Mouse (Mus musculus) heart, embryonic 10.5 days (tissue): ENCODE results near the gene Gm17324. TPM values are rescaled to one million over a fixed set of nuclear protein-coding genes. Genes with fewer than 3 reads are reported as not detected.
"Not testable (repeated sequence)": the region's sequence is repeated elsewhere in the genome, so short reads cannot be mapped to it uniquely, and the experiment has no call there.

Experiments used
- DNase-seq: peaks from one replicate; pipeline ENCODE4 v3.0.0-alpha.2; 2017; ENCODE audit warnings: low spot score
- H3K27ac ChIP-seq: fragments of 300-500 bp; sonication (generic); 2 replicates; pipeline ENCODE4 v1.5.1; 2016; ENCODE audit warnings: mild to moderate bottlenecking
- H3K27me3 ChIP-seq: fragments of 300-500 bp; sonication (generic); 2 replicates; pipeline ENCODE4 v1.6.1; 2016; ENCODE audit warnings: mild to moderate bottlenecking; ENCODE audit not compliant: poor library complexity, insufficient read depth, severe bottlenecking
- H3K36me3 ChIP-seq: fragments of 300-500 bp; sonication (generic); 2 replicates; pipeline ENCODE4 v1.6.1; 2016; ENCODE audit warnings: mild to moderate bottlenecking, moderate library complexity
- H3K4me1 ChIP-seq: fragments of 300-500 bp; sonication (generic); 2 replicates; pipeline ENCODE4 v1.6.1; 2016; ENCODE audit warnings: mild to moderate bottlenecking
- H3K4me3 ChIP-seq: fragments of 300-500 bp; sonication (generic); 2 replicates; pipeline ENCODE4 v1.5.1; 2016; ENCODE audit warnings: mild to moderate bottlenecking, moderate library complexity
- H3K9me3 ChIP-seq: fragments of 300-500 bp; sonication (generic); 2 replicates; pipeline ENCODE4 v1.6.1; 2016; ENCODE audit warnings: mild to moderate bottlenecking, moderate library complexity
- WGBS: fragments of 180-500 bp; shearing (Covaris S2); methylation state at CpG from one replicate; pipeline ENCODE4 v1.1.7; 2016; 5-methylcytosine and 5-hydroxymethylcytosine counted together
- polyA plus RNA-seq: library from polyadenylated mRNA; unstranded; fragments of >200 nt; fragmentation: Nextera tagmentation; extraction: Ambion mirVana; gene quantifications from 2 replicates; pipeline ENCODE4 v1.2.1, GENCODE M21; 2016

The Gm17324 gene
- polyA plus RNA-seq: 0.89 and 1.1 TPM in 2 replicates

GRCm38 (mm10) chr9:78447973-78448873 is at the start of gene Gm17324, which contains the start of gene Mto1:
Gene Gm17324 (minus strand): TSS chr9:78448786.
Gene Mto1 (plus strand): TSS chr9:78448208.
- peak within 1 kb of the TSS; percentile 100 for H3K4me3 ChIP-seq
- H3K27ac ChIP-seq: peak within 1 kb of the TSS; percentile 98
- H3K27me3 ChIP-seq: peaks cover 37% of the 10 kb centered on the region
- no peaks in the 10 kb centered on the region for H3K9me3 ChIP-seq
- DNase-seq: peak; percentile 96
- H3K4me1 ChIP-seq: peaks cover 9% of the 10 kb centered on the region
- under 1% methylated on average over 96 of the region's 96 CpGs for WGBS
- peaks cover 27% of the 10 kb centered on the region for H3K36me3 ChIP-seq

- no peaks in the 10 kb centered on the region for H3K36me3 ChIP-seq
- H3K4me1 ChIP-seq: peaks cover 10% of the 10 kb centered on the region
- H3K4me3 ChIP-seq: no peak overlapping the region
- H3K9me3 ChIP-seq: no peaks in the 10 kb centered on the region
- no peaks in the 10 kb centered on the region for H3K27me3 ChIP-seq
- WGBS: 87% methylated on average over 7 of the region's 7 CpGs
- DNase-seq: no peak
- no peak overlapping the region for H3K27ac ChIP-seq
Measured at GRCm38 (mm10) chr9:78493171-78493570, 44.6 kb upstream of the Gm17324 start.

GRCm38 (mm10) chr9:78492254-78492653 is 43.7 kb upstream of the Gm17324 start:
- Histone ChIP-seq H3K36me3 (no peaks in the 10 kb centered on the region), H3K4me1 (peaks cover 10% of the 10 kb centered on the region), H3K27ac (no peak overlapping the region), H3K27me3 (no peaks in the 10 kb centered on the region), H3K9me3 (no peaks in the 10 kb centered on the region), H3K4me3 (no peak overlapping the region)
- DNase-seq: no peak
- 87% methylated on average over 3 of the region's 3 CpGs for WGBS

GRCm38 (mm10) chr9:78491169-78491568 is 42.6 kb upstream of the Gm17324 start:
- Histone ChIP-seq H3K4me1 (peaks cover 10% of the 10 kb centered on the region), H3K27ac (no peak overlapping the region), H3K9me3 (no peaks in the 10 kb centered on the region), H3K4me3 (no peak overlapping the region), H3K36me3 (no peaks in the 10 kb centered on the region), H3K27me3 (no peaks in the 10 kb centered on the region)
- no peak for DNase-seq
- WGBS: 71% methylated on average over 3 of the region's 3 CpGs

- peak within 1 kb of the TSS; percentile 89 for H3K27ac ChIP-seq
- WGBS: 2% methylated on average over 20 of the region's 20 CpGs
Measured at GRCm38 (mm10) chr9:78488890-78489420, 40.4 kb upstream of the Gm17324 start, which contains the start of gene Eef1a1. Gene Eef1a1 (minus strand): TSS chr9:78489151.

GRCm38 (mm10) chr9:78488021-78488420 is 39.4 kb upstream of the Gm17324 start:
- not testable (repeated sequence) for H3K9me3 ChIP-seq, H3K27me3 ChIP-seq, H3K36me3 ChIP-seq, DNase-seq, H3K4me3 ChIP-seq, H3K27ac ChIP-seq
- WGBS: 92% methylated on average over 5 of the region's 5 CpGs
- H3K4me1 ChIP-seq: peaks cover 10% of the 10 kb centered on the region

More at GRCm38 (mm10) chr9:78488890-78489420, 40.4 kb upstream of the Gm17324 start, which contains the start of gene Eef1a1:
- H3K4me1 ChIP-seq: peaks cover 10% of the 10 kb centered on the region
- H3K4me3 ChIP-seq: peak within 1 kb of the TSS; percentile 59
- no peaks in the 10 kb centered on the region for H3K27me3 ChIP-seq
- H3K9me3 ChIP-seq: no peaks in the 10 kb centered on the region
- no peak for DNase-seq
- H3K36me3 ChIP-seq: no peaks in the 10 kb centered on the region

- Histone ChIP-seq H3K9me3 (no peaks in the 10 kb centered on the region), H3K4me3 (no peak overlapping the region), H3K27me3 (no peaks in the 10 kb centered on the region), H3K36me3 (peaks cover 8% of the 10 kb centered on the region), H3K27ac (no peak overlapping the region), H3K4me1 (peaks cover 16% of the 10 kb centered on the region)
- DNase-seq: no peak
- WGBS: 81% methylated on average over 3 of the region's 3 CpGs
Measured at GRCm38 (mm10) chr9:78484660-78485059, 36.1 kb upstream of the Gm17324 start.

- Histone ChIP-seq H3K4me1 (peaks cover 9% of the 10 kb centered on the region; the same call in 1 of the 2 replicates), H3K36me3 (peaks cover 26% of the 10 kb centered on the region), H3K27me3 (no peaks in the 10 kb centered on the region), H3K27ac (peak overlapping the region; percentile 99), H3K4me3 (peak overlapping the region; percentile 87), H3K9me3 (no peaks in the 10 kb centered on the region)
- WGBS: 15% methylated on average over 3 of the region's 3 CpGs
- no peak for DNase-seq
Measured at GRCm38 (mm10) chr9:78482386-78482785, 33.8 kb upstream of the Gm17324 start.

GRCm38 (mm10) chr9:78481423-78482331 is 33.1 kb upstream of the Gm17324 start:
- peak; percentile 99 for DNase-seq
- Histone ChIP-seq H3K9me3 (no peaks in the 10 kb centered on the region), H3K4me1 (peaks cover 9% of the 10 kb centered on the region; the same call in 1 of the 2 replicates), H3K36me3 (peaks cover 33% of the 10 kb centered on the region), H3K4me3 (peak overlapping the region; percentile 87), H3K27me3 (no peaks in the 10 kb centered on the region), H3K27ac (peak overlapping the region; percentile 99)
- under 1% methylated on average over 73 of the region's 77 CpGs for WGBS

- H3K4me3 ChIP-seq: peak overlapping the region; percentile 87
- H3K4me1 ChIP-seq: peaks cover 9% of the 10 kb centered on the region; the same call in 1 of the 2 replicates
- DNase-seq: peak; percentile 92
- under 1% methylated on average over 46 of the region's 46 CpGs for WGBS
- no peaks in the 10 kb centered on the region for H3K9me3 ChIP-seq
- H3K27ac ChIP-seq: peak overlapping the region; percentile 99
- no peaks in the 10 kb centered on the region for H3K27me3 ChIP-seq
- H3K36me3 ChIP-seq: peaks cover 39% of the 10 kb centered on the region
Measured at GRCm38 (mm10) chr9:78480706-78481358, 32.2 kb upstream of the Gm17324 start.

- not testable (repeated sequence) for H3K9me3 ChIP-seq, H3K4me1 ChIP-seq, DNase-seq, H3K27me3 ChIP-seq
- Histone ChIP-seq H3K27ac (peak overlapping the region; percentile 99), H3K36me3 (peaks cover 40% of the 10 kb centered on the region), H3K4me3 (peak overlapping the region; percentile 87)
- under 1% methylated on average over 13 of the region's 13 CpGs for WGBS
Measured at GRCm38 (mm10) chr9:78480227-78480626, 31.6 kb upstream of the Gm17324 start.

- H3K27ac ChIP-seq, H3K27me3 ChIP-seq, H3K9me3 ChIP-seq, H3K4me1 ChIP-seq, DNase-seq: not testable (repeated sequence)
- peak overlapping the region; percentile 87 for H3K4me3 ChIP-seq
- 39% methylated on average over 8 of the region's 8 CpGs for WGBS
- H3K36me3 ChIP-seq: peaks cover 47% of the 10 kb centered on the region
Measured at GRCm38 (mm10) chr9:78479308-78479707, 30.7 kb upstream of the Gm17324 start.
